Mouse (Mus musculus): ENCODE results near the gene Fthl17c. TPM values are rescaled to one million over a fixed set of nuclear protein-coding genes. Genes with fewer than 3 reads are reported as not detected.
"Not testable (repeated sequence)": the region's sequence is repeated elsewhere in the genome, so short reads cannot be mapped to it uniquely, and the experiment has no call there.

Gene Fthl17c
- total RNA-seq (2015) (not detected in 2 replicates), total RNA-seq (2017) (not detected in 2 replicates)

GRCm38 (mm10) chrX:8976459-8976858 lies at the start of gene Fthl17c:
Fthl17c (minus strand) TSS chrX:8976559.
- ATAC-seq (replicated peaks; ENCODE audit: poor library complexity): not testable (repeated sequence)

- no peak for ATAC-seq (replicated peaks; ENCODE audit: poor library complexity)
These were observed 43.1 kb upstream of the Fthl17c start for GRCm38 (mm10) chrX:9019481-9019880.

- no peak for ATAC-seq (replicated peaks; ENCODE audit: poor library complexity)
These were observed 39.7 kb upstream of the Fthl17c start for GRCm38 (mm10) chrX:9016079-9016478.

- ATAC-seq (replicated peaks; ENCODE audit: poor library complexity): not testable (repeated sequence)
These were observed 10.3 kb upstream of the Fthl17c start, which contains the start of gene Fthl17d for GRCm38 (mm10) chrX:8986655-8987054. Fthl17d (minus strand) TSS chrX:8986755.

GRCm38 (mm10) chrX:8964618-8965017 lies 11.7 kb downstream of the Fthl17c start:
- ATAC-seq (replicated peaks; ENCODE audit: poor library complexity): not testable (repeated sequence)

GRCm38 (mm10) chrX:8962875-8963274 lies 13.5 kb downstream of the Fthl17c start, which contains the start of gene Fthl17b:
Fthl17b (minus strand) TSS chrX:8962975.
- not testable (repeated sequence) for ATAC-seq (replicated peaks; ENCODE audit: poor library complexity)

GRCm38 (mm10) chrX:8948130-8948805 lies 28.1 kb downstream of the Fthl17c start:
- peak; percentile 68 for ATAC-seq (replicated peaks; ENCODE audit: poor library complexity)

GRCm38 (mm10) chrX:8944041-8944440 lies 32.3 kb downstream of the Fthl17c start:
- ATAC-seq (replicated peaks; ENCODE audit: poor library complexity): no peak

- ATAC-seq (replicated peaks; ENCODE audit: poor library complexity): no peak
These were observed 49.1 kb downstream of the Fthl17c start for GRCm38 (mm10) chrX:8927308-8927707.

Other genes with a start within 250 kb of the Fthl17c start
- not detected in 2 replicates for gene Ssx9, start 228.1 kb downstream of the Fthl17c start, total RNA-seq (2015)
- not detected in 2 replicates for gene Ssx9, start 228.1 kb downstream of the Fthl17c start, total RNA-seq (2017)
- gene Ssxb5, start 172.9 kb downstream of the Fthl17c start, total RNA-seq (2015): not detected in 2 replicates
- gene Ssxb5, start 172.9 kb downstream of the Fthl17c start, total RNA-seq (2017): not detected in 2 replicates
- not detected in 2 replicates for gene Gm6592, start 132.6 kb downstream of the Fthl17c start, total RNA-seq (2015)
- not detected in 2 replicates for gene Gm6592, start 132.6 kb downstream of the Fthl17c start, total RNA-seq (2017)
- not detected in 2 replicates for gene Gm5751, start 102.3 kb downstream of the Fthl17c start, total RNA-seq (2015)
- gene Gm5751, start 102.3 kb downstream of the Fthl17c start, total RNA-seq (2017): not detected in 2 replicates
- gene B630019K06Rik, start 84.2 kb downstream of the Fthl17c start, total RNA-seq (2015): 0.79 and 1.3 TPM in 2 replicates
- 0.64 and 0.75 TPM in 2 replicates for gene B630019K06Rik, start 84.2 kb downstream of the Fthl17c start, total RNA-seq (2017)
- gene Fthl17b, start 13.6 kb downstream of the Fthl17c start, total RNA-seq (2015): not detected in 2 replicates
- not detected in 2 replicates for gene Fthl17b, start 13.6 kb downstream of the Fthl17c start, total RNA-seq (2017)
- not detected in 2 replicates for gene Fthl17d, start 10.2 kb upstream of the Fthl17c start, total RNA-seq (2015)
- not detected in 2 replicates for gene Fthl17d, start 10.2 kb upstream of the Fthl17c start, total RNA-seq (2017)
- not detected in 2 replicates for gene Fthl17e, start 56.9 kb upstream of the Fthl17c start, total RNA-seq (2015)
- not detected in 2 replicates for gene Fthl17e, start 56.9 kb upstream of the Fthl17c start, total RNA-seq (2017)
- not detected in 2 replicates for gene Fthl17f, start 86.5 kb upstream of the Fthl17c start, total RNA-seq (2015)
- not detected in 2 replicates for gene Fthl17f, start 86.5 kb upstream of the Fthl17c start, total RNA-seq (2017)
- gene 4930402K13Rik, start 128.0 kb upstream of the Fthl17c start, total RNA-seq (2015): not detected in 2 replicates
- not detected in 2 replicates for gene 4930402K13Rik, start 128.0 kb upstream of the Fthl17c start, total RNA-seq (2017)
- gene Lancl3, start 223.3 kb upstream of the Fthl17c start, total RNA-seq (2015): not detected in 2 replicates
- gene Lancl3, start 223.3 kb upstream of the Fthl17c start, total RNA-seq (2017): 0.04 and 0.10 TPM in 2 replicates

Data from megakaryocyte progenitor cell, adult 5-6 weeks (primary cell).